Mouse (Mus musculus) heart, postnatal 25 days (tissue): ENCODE data around the gene Fam89b. TPM values are rescaled to one million over a fixed set of nuclear protein-coding genes. Genes with fewer than 3 reads are reported as not detected.

Source experiments
- DNase-seq: peaks from one replicate; pipeline ENCODE4 v3.0.0; 2022; ENCODE audit warnings: low spot score
- intact Hi-C: fragments of 180-260 bp; cut with DNase I; formaldehyde crosslinking; loops from one replicate; pipeline ENCODE4 v1.15.1; 2025
- total RNA-seq, 2 experiments: library from RNA; stranded (reverse); gene quantifications; 2 replicates each; pipeline ENCODE4 v1.2.3; 2021

Fam89b gene
- total RNA-seq, 2 experiments from 2014 or later: 29.5 to 31.5 TPM

GRCm38 (mm10) chr19:5740320-5741317 lies 11.2 kb upstream of the Fam89b start, which contains the start of gene Ltbp3:
Gene Ltbp3 (plus strand): TSS chr19:5740904.
- intact Hi-C loops: no loop called here
- DNase-seq: peak; percentile 75

DNA sequence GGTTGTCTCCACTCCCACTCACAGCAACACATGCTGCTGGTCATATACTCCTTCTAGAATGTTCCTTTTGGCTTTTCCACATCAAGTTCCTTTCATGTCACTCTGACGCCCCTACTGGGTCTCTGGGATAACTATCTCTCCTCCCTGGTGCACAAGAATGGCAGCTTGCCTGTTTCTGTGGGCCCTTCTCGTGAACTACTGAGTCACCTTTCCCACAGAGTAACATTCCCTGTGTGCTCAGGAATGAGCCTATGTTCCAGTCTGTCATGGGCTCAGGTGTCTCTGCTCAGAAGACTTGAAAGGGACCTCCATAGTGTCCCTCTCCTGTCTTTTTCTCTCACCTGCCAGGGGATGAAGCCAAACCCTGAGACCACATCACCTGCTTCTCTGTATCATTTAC lies 10.0 kb upstream of the Fam89b start:
- no peak for DNase-seq
- intact Hi-C loops: no loop called here

GRCm38 (mm10) chr19:5734325-5734724 lies 4.9 kb upstream of the Fam89b start:
- intact Hi-C loops: no loop called here

GRCm38 (mm10) chr19:5731264-5731978 lies 2.0 kb upstream of the Fam89b start:
- DNase-seq: peak; percentile 84
- intact Hi-C loops: loop anchor here (2.0 kb wide), 1 partner anchor 39 kb away; the partner anchor contains the start of gene Scyl1

More at GRCm38 (mm10) chr19:5734325-5734724, 4.9 kb upstream of the Fam89b start:
- DNase-seq: no peak

DNA sequence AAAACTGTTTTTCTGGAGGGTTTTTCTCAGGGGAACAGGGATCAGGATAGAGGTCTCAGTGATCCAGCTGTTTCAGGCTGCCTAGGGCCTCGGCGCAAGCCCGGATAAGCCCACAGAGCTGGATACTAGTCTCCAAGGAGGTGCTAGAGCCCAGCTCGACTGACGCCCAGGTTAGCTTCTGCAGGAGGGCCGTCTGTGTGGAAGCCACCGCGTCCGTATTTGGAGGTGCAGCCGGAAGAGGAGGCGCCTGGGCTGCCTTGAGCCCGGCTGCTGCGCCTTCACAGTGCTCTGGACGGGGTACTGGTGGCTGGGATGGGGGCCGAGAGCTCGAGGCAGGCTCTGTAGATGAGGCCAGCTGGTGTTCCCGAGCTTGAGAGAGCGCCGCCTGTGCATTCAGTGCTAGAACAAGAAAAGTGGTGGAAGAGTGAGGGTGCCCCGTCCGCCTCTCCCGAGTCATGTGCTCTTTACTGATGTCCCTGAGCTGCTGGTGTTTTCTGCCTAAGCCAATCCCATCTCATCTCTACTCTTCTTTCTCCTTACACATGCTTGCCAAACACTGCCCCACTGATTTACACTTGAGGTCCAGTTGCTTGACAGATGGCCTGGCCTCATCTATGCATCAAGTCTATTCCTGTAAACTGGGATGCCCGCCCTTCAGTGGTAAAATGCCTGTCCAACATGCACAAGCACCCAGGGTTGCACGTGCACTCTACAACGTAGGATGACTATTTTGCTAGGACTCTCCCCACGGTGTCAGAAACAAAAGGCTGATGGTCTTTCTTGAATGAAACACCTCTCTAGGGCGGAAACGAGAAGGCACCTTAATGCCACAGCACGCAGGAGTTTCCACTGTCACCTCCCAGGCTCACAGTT lies 1.1 kb upstream of the Fam89b start:
- intact Hi-C loops: loop anchor here (2.0 kb wide), 1 partner anchor 40 kb away; the partner anchor contains the start of gene Scyl1
- DNase-seq: no peak

DNA sequence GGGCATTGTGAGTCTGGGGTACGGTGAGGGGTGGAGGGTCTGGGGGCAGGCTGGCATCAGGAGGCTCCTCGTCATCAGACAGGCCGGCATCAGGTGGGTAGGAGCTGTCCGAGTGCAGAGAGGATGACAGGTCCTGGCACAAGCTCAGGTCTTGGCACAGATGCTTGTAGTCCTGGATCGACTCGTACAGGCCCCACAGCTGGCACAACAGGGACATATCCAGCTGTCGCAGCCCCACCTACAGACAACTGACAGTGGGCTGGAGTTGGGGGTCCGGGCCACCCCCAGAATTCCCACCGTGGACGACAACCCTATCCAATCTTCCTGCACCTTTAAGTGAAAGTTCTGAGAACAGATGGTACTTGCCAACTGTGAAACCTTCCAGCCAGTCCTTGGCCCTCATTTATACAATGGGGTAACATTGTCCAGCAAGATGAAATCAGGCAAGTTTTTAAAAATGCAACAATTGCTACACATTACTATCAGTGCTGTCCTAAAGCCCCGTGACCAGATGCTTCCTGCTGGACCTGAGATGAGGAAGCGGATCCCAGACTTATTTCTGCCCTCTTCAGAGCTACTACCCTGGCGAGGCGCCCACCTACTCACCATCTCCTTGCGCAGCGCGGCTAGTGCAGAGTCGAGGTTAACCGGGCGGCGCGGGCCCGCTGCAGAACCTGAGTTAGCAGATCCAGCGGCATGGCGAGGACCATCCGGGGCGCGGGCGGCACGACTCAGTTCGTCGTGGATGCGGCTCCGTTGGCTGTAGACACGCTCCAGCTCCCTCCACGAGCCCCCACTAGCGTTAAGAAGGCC lies 616 bp downstream of the Fam89b start:
- no peak for DNase-seq
- intact Hi-C loops: loop anchor here (1.0 to 5.0 kb wide), 3 partner anchors 18 to 118 kb away; no protein-coding TSS in a partner anchor

DNA sequence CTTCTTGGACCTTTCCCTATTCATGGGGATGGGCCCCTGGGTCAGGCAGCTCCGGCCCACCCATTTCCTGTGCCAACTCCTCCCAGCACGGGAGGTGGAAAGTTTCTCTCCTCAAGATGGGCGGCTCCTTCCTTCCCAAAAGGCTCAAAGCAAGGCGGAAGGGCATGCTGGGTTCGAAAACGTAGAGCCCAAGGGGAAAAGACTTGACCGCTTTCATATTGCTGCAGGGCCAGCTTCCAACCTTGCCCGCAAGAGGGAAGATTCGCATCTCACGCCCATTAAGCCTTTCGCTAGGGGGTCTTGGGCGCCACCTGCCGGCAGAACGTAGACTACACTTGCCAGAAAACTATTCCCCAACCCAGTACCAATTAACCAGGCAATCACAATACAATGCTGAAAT lies 1.8 kb downstream of the Fam89b start:
- peak; percentile 78 for DNase-seq
- intact Hi-C loops: loop anchor here (1.0 to 5.0 kb wide), 4 partner anchors 16 to 120 kb away; no protein-coding TSS in a partner anchor

DNA sequence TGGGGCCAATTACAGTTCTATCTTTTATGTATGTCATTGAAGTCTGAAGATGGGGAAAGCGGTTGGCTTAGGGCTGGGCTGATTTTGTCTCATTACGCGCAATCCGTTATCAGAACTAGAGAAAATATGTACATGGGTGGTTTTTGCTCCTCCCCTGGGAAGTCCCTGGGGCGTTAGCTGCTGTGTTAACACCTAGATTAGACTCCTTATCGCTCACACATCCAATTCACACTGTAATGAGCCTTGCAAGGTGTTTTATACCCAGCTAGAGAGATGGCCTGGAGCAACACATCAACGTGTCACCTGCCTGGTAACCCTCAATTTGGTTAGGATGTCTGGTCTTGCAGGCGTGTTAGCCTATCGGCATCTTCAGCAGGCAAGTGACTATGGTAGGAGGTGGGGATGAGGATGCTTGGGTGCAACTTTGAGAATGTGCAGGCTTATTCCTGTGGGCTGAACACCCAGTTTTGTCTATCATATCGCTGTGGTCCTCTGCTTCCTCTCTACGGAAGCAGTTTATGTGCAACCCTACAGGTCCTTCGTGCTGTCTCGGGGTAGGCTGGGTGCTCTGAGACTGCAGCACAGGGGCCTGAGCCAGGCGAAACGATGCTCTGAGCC lies 2.4 kb downstream of the Fam89b start:
- intact Hi-C loops: loop anchor here (1.0 to 5.0 kb wide), 3 partner anchors 36 to 120 kb away; no protein-coding TSS in a partner anchor
- DNase-seq: no peak

DNA sequence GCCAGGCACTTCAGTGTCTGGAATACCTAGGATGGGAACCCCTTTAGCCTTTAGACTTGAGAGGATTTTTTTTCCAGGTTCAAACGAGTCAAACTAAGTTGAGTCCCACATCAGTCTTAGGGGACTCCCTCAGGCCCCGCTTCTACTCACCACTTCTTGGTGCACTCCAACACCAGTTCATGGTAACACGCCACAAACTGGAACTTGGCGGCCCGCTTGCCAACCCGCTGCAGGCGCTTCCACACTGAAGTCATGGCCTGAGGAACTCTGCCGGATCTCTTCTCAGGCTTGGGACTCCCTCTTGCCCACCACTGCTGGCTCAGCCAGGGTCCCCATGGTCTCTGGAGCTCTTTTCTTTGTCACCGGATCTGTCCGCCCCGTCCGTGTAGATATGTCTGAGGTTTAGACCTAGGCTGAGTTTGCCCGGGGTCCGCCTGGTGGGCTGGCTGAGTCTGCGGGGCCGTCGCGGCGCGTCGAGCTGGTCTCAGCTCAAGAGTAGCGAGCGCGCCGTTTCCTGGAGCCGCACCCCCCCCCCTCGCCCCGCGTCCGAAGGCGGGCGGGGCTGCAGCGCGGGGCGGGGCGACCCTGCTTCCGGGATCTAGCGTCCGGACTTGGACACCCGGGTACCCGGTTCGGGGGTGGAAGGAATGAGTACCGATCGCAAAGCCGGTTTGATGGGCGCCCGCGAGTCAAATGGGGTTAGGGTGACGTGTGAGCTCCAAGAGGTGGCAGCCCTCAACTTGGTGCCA lies 3.5 kb downstream of the Fam89b start, which contains the start of gene Ehbp1l1:
Ehbp1l1 (minus strand) TSS at position 551 of the 749 bp plus-strand sequence.
- DNase-seq: peak; percentile 60
- intact Hi-C loops: loop anchor here (5.0 kb wide), 2 partner anchors 79 to 121 kb away; no protein-coding TSS in a partner anchor

- intact Hi-C loops: loop anchor here (5.0 kb wide), 2 partner anchors 78 to 122 kb away; no protein-coding TSS in a partner anchor
- DNase-seq: peak; percentile 72
These were observed 4.3 kb downstream of the Fam89b start for GRCm38 (mm10) chr19:5725029-5725707.

DNA sequence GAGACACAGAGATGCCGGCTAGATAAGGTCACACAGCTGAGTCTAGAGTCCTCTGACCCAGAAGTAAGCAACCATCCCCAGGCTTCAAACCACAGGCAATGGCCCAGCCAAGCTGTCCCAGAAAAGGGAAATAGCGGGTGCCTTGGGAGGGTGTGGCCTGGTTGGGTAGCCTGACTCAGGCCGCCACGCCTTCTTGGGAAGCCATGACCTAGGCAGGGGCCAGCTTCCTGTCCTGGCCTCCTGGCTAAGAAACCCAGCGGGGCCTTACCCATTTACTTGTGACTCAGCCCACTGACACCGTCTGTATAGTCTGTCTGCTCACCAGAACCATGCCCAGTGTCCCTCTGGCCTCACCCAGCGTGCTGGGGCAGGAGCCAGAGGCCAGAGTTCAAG lies 4.9 kb downstream of the Fam89b start:
- DNase-seq: peak; percentile 82
- intact Hi-C loops: no loop called here

DNA sequence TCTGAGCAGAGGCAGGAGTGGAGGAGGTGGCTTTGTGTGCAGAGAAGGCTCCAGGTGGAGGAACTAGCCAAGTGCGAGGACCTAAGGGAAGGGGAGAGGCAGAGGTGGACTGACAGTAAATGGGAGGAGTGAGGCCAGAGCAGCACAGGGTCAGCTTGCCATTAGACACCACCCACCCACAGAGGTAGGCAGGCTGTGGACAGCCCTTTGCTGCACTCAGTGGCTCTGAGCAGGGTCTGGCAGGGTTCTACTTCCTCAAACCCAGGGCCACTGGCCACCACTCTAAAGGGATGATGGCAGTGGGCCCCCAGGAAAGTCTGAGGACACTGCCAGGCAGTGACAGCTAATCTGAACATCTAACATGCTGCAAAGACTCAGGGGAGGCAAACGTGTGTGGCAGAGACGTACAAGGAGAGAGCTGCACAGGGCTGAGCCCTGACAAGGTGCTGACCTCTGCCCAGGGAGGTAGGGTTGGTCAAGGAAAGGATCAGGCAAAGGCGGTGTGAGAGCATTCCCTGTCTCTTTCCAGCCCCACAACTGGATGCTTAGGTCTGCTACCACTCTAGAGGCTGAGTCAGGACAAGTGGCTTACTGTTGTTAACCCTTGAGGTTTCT lies 5.4 kb downstream of the Fam89b start:
- no peak for DNase-seq
- intact Hi-C loops: no loop called here

- intact Hi-C loops: no loop called here
These were observed 6.5 kb downstream of the Fam89b start for GRCm38 (mm10) chr19:5722848-5723425.

GRCm38 (mm10) chr19:5721233-5721632 lies 8.2 kb downstream of the Fam89b start:
- no peak for DNase-seq

More at GRCm38 (mm10) chr19:5722848-5723425, 6.5 kb downstream of the Fam89b start:
- no peak for DNase-seq

DNA sequence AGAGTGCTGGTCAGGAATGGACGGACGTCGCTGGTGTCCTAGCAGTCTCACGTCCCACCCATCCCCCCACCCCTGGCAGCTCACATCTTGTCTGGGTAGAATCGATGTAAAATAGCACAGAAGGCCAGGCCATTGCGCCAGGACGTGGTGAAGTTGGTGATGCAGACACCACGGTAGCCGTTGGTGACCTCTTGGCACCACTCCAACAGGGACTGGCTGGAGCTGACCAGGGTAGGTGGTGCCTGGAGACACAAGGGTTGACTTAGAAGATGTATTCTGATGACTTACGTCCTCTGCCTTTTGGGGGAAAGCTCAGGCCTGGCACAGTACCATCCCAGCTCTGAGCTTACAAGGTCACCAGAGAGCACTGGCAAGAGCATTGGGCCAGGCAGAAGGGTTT lies 12.5 kb downstream of the Fam89b start:
- no peak for DNase-seq
- intact Hi-C loops: no loop called here

More at GRCm38 (mm10) chr19:5721233-5721632, 8.2 kb downstream of the Fam89b start:
- intact Hi-C loops: no loop called here
